Mouse (Mus musculus) c-Kit-positive CD71-positive TER-119-negative erythroid progenitor cells, embryonic 14.5 days (primary cell): ENCODE data around the gene Tmem205.

Experiments
- DNase-seq: peaks from one replicate; pipeline ENCODE4 v3.0.0-alpha.2; 2013; ENCODE audit warnings: low read depth

Tmem205 gene

DNA sequence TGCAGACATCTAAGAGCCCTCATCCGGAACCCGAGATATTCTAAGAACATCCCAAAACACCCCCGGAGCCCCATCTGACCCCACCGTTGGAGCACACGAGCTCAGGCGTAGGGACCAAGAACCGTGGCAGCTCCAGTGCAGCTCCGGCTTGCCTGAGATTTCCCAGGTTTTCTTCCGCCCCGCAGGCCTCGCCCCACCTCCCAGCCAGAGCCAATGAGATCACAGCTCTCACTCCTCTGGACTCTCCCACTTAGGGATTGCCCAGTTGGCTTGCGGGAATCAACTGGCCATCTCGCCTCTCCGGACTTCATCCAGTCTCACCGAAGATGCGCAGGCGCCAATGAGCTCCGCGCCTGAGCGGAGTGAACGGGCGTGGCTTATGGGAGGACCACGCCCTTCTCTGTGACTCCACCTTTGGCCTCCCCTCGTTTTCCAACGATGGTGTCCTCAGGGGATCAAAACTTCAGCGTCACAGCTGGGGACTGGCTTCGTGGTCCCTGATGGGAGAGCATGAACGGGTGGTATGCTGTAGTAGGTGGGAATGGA is at the start of gene Tmem205, which contains the start of gene Ccdc159:
Gene Tmem205 (minus strand): TSS at position 349 of the 546 bp plus-strand sequence.
Gene Ccdc159 (plus strand): TSS at position 264 of the 546 bp plus-strand sequence.
- peak; percentile 62 for DNase-seq

DNA sequence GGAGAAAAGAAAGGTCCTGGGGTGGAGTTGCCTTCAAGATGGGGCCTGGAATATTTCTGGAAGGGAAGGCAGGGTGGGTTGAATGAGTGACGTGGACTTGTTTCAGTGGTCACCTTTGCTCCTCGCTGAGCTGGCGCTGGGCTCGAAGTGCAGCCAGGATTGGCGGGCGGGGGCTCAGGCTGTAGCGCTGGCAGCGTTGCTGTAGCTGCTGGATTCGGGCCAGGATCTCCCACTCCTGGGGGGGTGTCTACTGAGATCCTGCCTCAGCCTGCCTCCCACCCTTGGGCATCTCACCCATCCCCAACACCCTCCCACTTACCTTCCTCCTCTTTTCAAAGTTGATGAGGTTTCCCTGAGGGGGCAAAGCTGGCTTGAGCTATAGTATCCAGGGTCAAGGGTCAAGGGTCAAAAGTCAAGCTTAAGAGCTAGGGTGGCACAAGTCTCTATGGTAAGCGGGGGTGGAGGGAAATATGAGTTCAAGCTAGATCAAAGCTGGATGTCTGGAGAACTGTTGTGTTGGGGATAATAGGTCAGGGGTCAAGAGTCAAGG is 49.3 kb upstream of the Tmem205 start:
- no peak for DNase-seq

DNA sequence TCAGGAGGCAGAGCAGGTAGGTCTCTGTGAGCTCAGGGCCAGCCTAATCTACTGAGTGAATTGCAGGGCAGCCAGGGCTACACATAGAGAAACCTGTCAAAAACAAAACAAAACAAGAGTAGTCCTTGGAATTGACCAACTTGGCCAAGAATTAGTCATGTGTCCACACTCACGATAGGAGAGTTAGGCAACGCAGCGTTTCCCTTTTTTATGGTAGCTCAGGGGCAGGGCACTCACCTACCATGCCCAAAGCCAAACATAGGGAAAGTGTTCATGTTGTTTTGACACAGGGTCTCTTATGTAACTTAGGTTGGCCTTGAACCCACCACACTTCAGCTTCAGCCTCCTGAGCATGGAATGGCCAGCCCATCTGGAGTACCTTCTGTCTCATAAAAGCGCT is 41.9 kb upstream of the Tmem205 start:
- DNase-seq, result no peak

DNA sequence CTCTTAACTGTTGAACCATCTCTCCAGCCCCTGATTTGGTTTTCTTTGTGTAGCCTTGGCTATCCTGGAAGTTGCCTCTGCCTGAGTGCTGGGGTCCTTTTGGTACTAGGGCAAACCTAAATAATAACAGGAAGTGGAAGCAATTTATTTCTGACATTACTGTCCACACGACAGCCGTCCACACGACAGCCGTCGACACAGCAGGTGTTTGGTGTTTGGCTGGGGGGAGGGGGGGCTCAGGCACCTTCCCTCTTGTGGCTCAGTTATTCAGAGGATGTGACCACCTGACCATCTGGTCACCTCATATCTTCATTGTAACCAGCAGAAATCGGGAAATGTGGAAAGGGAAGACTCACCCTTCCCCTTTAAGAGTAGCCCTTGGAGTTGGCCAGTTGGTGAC is 41.5 kb upstream of the Tmem205 start:
- no peak for DNase-seq

DNA sequence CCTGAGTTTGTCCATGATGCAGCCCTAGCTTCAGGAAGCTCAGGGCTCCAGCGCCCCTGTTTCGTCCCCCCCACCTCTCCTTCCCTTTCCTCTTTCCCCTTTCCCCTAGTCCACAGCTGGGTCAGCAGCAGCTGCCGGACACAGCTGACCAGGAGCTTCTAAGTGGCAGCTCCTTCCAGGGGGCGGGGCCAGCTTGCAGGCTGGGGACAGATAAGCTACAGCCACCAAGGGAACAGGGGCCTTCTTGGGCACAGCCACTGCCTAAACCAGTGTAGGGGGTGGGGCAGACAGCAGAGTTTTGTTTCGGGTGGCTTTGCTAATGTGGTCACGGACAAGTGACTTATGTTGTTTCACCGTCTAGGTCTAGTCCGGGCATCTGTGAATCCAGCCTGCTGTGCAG is 36.1 kb upstream of the Tmem205 start, which contains the start of gene Epor:
Gene Epor (minus strand): TSS at position 90 of the 400 bp plus-strand sequence.
- peak; percentile 68 for DNase-seq

DNA sequence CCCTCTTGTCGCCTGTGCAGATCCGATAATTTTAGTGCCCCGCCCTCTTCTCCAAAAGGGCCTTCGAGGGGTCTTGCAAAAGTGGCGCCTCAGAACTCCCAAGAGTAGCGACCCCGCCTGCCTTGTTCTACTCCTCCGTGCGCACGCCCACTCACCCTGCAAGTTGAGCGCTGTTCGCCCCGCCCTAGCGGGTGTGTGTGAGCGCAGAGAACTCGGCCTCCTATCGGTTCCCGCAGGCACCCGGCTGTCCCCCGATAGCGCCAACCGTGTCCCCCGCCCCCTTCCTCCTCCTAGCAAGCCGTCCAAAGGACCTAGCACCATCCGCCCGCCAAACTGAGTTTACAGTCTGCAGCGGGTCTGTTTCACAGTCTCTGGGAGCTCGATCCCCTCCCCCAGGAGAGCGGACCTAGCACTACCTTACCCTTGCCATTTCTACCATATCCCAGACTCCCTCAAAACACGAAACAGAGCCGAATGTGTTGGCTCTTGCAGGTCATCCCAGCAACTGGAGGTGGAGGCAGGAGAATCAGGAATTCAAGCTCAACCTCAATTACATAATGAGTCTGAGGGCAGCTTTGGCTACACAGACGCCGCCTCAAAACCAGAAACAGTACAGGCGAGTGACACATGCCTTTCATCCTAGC is 35.2 kb upstream of the Tmem205 start:
- DNase-seq, result peak; percentile 98

DNA sequence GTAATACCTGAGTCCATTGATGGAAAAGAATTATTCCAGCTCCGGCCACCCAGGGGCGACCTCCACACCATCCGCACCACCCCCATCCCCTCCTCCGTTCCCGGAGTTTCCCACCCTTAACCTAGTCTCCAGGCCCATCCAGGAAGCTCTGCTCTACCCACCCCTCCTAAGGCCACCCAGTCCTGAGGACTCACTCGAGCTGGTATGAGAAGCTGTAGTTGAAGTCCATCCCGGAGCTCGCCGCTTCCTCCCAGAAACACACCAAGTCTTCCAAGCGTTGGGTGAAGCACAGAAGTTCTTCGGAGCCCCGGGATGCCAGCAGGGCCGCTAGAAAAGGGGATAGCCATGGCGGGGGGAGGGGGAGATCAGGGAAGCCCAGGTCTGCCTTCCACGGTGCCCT is 34.7 kb upstream of the Tmem205 start:
- no peak for DNase-seq

DNA sequence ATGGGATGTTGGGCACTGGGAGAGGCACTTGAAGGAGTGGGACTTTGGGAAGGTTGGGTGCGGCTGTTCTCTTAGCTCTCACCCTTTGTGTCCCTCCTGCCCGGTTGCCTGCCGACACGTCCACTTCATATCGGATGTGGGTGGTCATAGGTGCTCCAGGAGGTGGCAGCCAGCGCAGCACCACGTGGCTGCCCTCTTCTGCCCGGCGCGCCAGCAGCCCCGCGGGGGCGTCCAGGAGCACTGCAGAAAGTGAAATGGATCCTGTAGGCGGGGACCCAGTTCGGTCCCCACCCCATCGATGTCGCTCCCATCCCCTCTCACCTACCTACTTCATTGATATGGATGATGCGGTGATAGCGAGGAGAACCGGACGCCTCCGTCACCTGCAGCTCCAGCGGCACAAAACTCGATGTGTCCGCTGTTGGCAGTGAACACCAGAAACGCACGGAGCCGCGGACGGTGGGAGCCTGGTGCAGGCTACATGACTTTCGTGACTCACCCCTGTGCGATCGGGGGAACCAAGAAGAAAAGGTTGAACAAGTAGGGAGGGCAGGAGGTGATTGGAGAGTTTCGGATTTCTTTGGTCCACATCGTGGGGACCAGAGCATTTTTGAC is 34.1 kb upstream of the Tmem205 start:
- DNase-seq, result no peak

DNA sequence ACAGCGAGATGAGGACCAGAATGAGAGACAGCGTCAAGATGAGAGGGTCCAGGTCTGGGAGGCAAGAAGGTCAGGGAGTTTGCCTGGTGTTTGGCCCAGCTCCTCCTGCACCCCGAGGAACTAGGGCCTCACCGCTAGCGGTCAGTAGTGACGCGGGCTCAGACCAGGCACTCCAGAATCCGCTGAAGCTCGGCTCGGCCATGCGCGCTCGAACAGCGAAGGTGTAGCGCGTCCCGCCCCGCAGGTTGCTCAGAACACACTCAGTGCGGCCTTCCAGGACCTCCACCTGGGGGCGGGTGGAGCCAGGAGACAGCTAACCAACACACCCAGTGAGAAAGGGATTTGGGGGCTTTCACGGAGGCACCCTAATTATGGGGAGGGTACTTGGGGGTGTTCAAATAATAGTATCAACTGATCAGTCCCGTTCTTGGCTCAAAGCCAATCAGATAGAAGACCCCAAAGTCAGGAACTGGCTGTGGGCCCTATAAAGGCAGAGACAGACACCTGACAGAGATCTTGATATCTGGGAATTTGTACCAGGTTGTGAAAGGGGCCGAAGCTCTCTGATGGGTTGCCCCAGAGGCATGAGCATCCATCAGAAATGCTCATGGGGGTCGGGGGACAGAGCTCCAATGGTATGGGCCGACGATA is 33.3 kb upstream of the Tmem205 start:
- no peak for DNase-seq

DNA sequence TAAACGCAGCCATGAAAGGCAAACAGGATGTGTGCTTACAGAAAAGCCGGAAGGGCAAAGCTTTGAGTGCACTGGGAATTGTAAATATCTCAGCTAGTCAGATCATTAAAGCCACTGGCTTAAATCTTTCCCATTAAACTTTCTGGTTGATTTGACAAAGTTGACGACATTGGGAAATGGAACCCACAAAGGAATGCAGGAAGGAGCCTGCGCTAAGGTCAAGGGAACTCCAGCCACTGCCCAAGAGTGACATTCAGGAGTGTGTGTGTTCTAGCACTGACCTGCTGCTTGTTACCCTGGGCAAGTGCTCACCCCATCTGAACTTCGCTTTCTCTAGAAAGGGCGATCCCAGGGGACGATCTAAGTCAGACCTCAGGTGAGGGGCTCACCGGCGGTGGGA is 32.8 kb upstream of the Tmem205 start:
- no peak for DNase-seq

DNA sequence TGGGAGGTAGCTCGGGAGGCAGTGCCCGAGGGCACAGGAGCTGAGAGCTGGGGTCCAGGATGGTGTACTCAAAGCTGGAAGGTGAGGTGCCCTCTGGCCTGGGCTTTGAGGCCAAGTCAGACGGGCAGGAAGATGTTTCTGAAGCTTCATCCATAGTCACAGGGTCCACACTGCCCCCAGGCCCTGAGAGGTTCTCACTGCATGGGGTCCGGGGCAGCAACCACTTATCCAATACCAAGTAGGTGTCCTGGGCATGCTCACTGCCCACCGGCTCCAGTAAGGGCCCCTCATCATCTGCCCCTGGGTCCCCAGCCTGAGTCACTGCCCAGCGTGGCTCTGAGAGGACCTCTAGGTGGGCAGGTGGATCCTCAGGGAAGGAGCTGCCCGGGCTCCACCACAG is 31.9 kb upstream of the Tmem205 start:
- no peak for DNase-seq

DNA sequence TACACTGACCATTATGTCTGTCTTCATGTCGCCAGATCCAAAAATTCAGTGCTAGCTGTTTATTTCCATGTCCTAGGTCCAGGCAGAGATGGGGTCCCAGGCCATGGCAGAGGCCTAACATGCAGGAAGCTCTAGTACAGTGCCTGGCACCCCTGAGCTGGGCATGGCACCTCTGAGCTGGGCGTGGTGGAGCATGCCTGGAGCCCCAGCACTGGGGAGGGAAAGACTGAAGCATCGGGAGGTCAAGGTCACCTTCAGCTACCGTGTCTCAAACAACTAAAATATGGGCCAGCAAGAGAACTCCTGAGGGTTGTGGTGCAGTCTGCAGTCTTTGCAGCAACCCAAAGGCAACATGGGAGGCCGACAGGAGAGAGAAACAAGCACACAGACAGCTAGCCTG is 31.0 kb upstream of the Tmem205 start:
- no peak for DNase-seq

DNA sequence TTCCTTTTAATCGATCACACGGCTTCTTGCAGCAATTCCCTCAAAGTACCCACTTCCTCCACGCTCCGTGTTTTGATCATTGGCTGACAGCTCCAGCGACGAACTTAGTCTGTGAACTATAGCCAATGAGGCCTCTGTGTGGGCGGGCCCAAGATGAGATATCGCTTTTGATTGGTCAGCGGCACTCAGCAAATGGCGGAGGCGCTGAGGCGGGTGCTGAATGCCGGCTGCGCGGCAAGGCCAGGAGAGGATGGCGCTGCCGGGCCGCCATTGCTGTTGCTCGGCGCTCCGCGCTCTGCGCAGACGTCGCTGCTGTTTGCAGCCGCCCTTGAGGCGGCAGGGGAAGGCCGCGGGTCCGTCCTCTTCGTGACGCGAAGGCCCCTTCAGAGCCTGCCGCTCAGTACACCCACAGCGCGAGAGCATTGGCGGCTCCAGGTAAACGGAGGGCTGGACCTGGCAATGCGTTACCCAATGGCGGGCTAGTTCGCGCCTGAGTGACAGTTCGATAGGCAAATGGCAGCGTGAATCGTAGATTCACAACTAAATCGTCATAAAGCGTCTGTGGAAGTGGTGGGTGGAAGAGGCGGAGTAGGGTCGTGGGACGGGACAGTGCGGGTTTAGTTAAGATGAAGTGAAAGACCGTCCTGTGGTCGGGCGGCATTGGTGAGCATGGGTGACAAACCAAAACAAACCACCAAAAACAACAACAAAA is 28.4 kb upstream of the Tmem205 start, which contains the start of gene Swsap1:
Gene Swsap1 (plus strand): TSS at position 186 of the 712 bp plus-strand sequence.
- DNase-seq, result peak; percentile 99

DNA sequence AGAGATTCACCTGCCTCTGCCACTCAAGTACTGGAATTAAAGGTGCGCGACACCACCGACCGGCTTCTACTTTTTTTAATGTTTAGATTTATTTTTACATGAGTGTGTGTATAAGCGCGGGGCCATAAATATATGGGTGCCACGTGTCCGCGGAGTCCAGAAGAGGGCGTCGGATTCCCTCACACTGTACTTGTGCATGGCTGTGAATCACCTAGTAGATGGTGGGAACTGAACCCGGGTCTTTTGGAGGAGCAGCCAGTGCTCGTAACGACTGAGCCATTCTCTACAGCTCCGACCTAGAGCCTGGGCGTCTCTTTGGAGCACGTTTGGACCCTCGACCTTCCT is 27.8 kb upstream of the Tmem205 start:
- DNase-seq, result no peak

DNA sequence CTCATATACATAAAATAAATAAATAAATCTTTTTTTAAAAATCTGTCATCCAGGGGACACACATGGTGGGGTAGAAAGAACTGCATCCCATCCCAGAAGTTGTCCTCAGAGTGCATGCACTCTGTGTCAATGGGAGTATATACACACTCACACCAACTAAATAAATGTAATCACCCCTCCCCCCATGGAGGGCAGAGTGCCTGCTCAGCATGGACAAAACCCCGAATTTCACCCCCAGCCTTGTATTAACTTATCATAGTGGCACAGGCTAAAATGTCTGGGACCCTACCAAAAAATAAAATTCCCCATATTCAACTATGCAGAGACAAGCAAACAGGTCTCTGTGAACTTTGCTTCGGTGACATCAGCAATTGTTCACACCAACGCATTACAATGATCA is 27.3 kb upstream of the Tmem205 start:
- no peak for DNase-seq

DNA sequence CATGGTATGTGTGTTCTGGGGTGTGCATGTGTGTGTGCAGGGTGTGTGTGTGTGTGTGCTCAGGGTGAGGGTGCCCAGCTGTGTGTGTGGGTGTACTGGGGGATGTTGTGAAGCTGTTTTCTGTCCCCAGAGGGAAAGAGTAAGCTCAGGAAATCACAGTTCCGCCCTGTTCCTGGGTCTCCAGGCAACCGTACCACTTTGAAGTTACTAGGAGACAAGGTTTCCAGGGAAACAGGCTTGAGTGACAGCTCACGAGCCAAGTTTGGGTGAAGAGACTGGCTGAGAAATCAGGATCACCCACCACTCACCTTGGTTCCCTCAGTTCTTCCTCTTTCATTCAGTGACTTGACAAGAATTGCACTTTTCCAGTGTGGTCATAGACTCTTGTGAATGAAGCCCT is 26.2 kb upstream of the Tmem205 start:
- no peak for DNase-seq

DNA sequence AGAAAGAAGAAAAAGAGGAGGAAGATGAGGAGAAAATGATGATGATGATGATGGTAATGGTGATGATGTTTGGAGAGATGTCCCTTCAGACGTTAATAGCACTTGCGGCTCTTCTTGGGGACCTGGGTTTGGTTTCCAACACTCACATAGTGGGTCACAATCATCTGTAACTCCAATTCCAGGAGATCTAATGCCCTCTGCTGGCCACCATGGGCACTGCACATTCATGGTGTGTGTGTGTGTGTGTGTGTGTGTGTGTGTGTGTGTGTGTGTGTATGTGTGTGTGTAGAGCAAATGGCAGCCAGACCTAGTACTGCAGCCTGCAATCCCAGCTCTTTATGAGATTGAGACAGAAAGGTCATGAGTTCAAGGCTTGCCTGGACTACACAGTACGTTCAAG is 24.6 kb upstream of the Tmem205 start:
- no peak for DNase-seq

DNA sequence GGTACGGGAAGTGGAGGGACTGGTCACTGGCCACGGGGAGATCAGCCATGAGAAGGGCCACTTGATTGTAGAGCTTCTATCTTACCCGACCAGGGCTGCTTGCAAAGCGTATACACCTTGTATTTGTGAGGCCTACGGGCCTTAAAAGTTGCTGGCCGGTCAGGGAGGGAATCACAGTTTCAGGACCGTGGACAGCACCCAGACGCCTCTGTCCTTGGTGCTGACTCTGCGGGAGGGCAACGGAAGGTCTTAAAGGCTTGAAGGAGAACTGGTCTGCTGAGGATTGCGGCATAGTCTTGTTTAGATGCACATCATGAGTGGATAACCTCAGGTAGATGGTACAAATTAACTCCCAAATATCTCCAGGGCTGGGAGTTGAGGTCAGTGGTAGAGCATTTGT is 23.0 kb upstream of the Tmem205 start:
- peak; percentile 65 for DNase-seq

DNA sequence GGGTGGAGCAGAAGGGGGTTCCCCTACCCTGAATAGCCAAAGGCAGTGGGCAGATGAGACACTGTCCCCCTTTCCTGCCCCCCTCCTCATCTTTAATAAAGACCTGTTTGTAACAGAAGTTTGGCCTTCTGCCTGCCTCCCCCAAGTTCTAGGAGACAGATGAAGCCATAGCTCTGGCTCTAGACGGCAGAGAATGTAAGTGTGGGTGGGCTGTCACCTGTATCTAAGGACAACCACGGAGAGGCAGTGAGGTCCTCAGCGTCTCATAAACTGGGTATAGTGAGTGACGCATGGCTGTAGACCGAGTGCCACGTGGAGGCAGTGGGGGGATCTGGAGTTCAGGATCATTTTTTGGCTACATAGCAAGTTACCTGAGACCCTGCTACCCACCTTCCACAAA is 21.4 kb upstream of the Tmem205 start:
- no peak for DNase-seq

DNA sequence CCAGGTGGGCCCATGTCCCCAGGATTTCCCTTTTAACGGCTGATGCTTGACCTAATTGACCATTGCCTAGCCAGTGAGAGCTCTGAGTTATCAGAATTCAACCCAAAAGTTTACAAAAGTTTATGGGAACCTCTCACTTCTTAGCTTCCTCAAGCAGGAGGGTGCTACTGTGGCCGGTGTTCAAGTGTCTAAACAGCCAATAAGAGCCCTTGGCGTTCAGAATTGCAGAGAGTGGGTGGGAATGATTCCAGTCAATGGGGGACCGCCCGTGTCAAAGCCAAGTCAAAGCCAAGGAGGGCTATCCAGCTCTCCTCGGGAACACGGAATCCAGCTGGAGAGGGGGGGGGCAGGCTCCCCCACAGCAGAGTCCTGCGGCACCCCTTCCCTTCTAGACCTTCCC is 20.8 kb upstream of the Tmem205 start:
- DNase-seq, result no peak

DNA sequence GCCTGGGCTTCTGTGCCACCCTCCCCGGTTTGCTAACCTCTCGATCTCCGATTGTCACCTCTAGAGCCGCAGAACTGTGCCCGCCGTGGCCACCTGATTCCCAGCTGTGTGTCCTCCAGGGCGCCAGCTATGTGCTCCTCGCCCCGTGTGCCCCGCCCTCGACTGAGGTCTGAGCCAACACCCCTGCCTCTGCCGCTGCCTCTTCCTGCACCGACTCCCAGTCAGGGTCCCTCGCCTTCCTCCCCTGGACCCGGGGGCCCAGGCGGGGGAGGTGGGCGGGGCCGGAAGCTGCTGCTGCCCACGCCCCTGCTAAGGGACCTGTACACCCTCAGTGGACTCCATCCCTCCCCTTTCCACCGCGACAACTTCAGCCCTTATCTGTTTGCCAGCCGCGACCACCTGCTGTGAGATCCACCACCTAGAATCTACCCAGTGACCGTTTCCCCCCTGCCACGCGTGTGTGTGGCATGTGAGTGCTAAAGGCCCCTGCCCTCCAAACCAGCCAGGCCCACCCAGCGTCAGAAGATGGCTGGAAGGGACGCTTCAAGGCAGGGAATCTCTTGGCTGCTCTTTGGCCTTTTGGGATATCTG is 20.3 kb upstream of the Tmem205 start:
- no peak for DNase-seq

DNA sequence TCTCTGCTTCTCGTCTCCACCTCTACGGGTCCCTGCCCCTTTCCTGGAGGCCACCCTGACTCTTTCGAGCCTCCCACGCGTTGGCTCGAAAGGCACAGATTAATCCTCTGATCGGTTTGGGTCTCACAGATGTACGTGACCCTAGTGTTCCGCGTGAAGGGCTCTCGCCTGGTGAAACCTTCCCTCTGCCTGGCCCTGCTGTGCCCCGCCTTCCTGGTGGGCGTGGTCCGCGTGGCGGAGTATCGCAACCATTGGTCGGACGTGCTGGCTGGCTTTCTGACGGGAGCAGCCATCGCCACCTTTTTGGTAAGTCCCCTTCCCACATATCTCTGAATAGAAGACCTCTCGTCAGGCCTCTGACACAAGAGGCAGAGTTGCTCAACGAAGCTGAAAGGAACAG is 16.9 kb upstream of the Tmem205 start:
- no peak for DNase-seq
